Mouse (Mus musculus) liver, embryonic 14.5 days (tissue): Measurements from ENCODE around the gene Exoc4. TPM values are rescaled to one million over a fixed set of nuclear protein-coding genes. Genes with fewer than 3 reads are reported as not detected.

Experiments used
- ATAC-seq: fragments of 200-750 bp; cut with Nextera tagmentation; 2 replicates; pipeline ENCODE4 v1.8.0; 2017; ENCODE audit warnings: moderate number of reproducible peaks, mild to moderate bottlenecking, moderate library complexity; ENCODE audit not compliant: insufficient read depth
- DNase-seq, 3 experiments: peaks; one replicate each; pipeline ENCODE4 v3.0.0-alpha.2; 2012 to 2013; ENCODE audit warnings: low read depth in 3 of 3, low spot score in 3 of 3
- H3K27ac ChIP-seq: fragments of 300-500 bp; sonication (generic); 2 replicates; pipeline ENCODE4 v1.5.1; 2014; ENCODE audit warnings: moderate library complexity, mild to moderate bottlenecking, control low read depth, inconsistent platforms
- H3K27me3 ChIP-seq: fragments of 300-500 bp; sonication (generic); 2 replicates; pipeline ENCODE4 v1.6.1; 2014; ENCODE audit warnings: mild to moderate bottlenecking, low read length, moderate library complexity; ENCODE audit not compliant: control insufficient read depth, insufficient read depth
- H3K36me3 ChIP-seq: fragments of 300-500 bp; sonication (generic); replicated peaks from 2 replicates; pipeline ENCODE4 v1.6.1; 2014; ENCODE audit warnings: low read depth; ENCODE audit not compliant: control insufficient read depth, insufficient read depth
- H3K4me1 ChIP-seq, 2 experiments: fragments of 200-500 bp in 1 of 2; fragments of 300-500 bp in 1 of 2; sonication (generic) in 1 of 2; replicated peaks; 2 replicates each; pipeline ENCODE4 v1.6.1; 2012 to 2014; ENCODE audit warnings: antibody characterized with exemption in 1 of 2, inconsistent platforms in 1 of 2, low read length in 1 of 2; ENCODE audit not compliant: control insufficient read depth in 2 of 2, insufficient read depth in 2 of 2
- H3K4me2 ChIP-seq: fragments of 300-500 bp; sonication (generic); 2 replicates; pipeline ENCODE4 v1.6.1; 2014; ENCODE audit warnings: low read depth, mild to moderate bottlenecking, control low read depth, moderate library complexity
- H3K4me3 ChIP-seq, 2 experiments: fragments of 200-500 bp in 1 of 2; fragments of 300-500 bp in 1 of 2; sonication (generic) in 1 of 2; 2 replicates each; pipeline ENCODE4 v1.5.1; 2012 to 2014; ENCODE audit warnings: low read depth in 2 of 2, low read length in 2 of 2, mild to moderate bottlenecking in 2 of 2, control low read depth in 1 of 2, inconsistent platforms in 1 of 2, moderate library complexity in 1 of 2; ENCODE audit not compliant: insufficient read depth in 1 of 2
- H3K9ac ChIP-seq: fragments of 300-500 bp; sonication (generic); replicated peaks from 2 replicates; pipeline ENCODE4 v1.6.1; 2014; ENCODE audit warnings: mild to moderate bottlenecking, control low read depth, moderate library complexity
- H3K9me3 ChIP-seq: fragments of 300-500 bp; sonication (generic); 2 replicates; pipeline ENCODE4 v1.6.1; 2016; ENCODE audit warnings: low read length, mixed read lengths; ENCODE audit not compliant: control insufficient read depth
- CTCF ChIP-seq: IDR thresholded peaks from 2 replicates; pipeline ENCODE4 v1.5.1; 2016; ENCODE audit warnings: antibody characterized with exemption, low read depth, control low read depth
- EP300 ChIP-seq: IDR thresholded peaks from 2 replicates; pipeline ENCODE4 v1.6.1; 2016; ENCODE audit warnings: antibody characterized with exemption, low read depth
- WGBS: fragments of 180-500 bp; shearing (Covaris S2); extraction: QIAGEN DNeasy Blood & Tissue Kit; methylation state at CpG from one replicate; pipeline ENCODE4 v1.1.7; 2014; ENCODE audit not compliant: insufficient replicate concordance; 5-methylcytosine and 5-hydroxymethylcytosine counted together
- polyA plus RNA-seq, 2 experiments: library from polyadenylated mRNA; depleted of rRNA in 1 of 2; stranded (reverse) in 1 of 2; unstranded in 1 of 2; fragments of >200 nt; fragmentation: Nextera tagmentation in 1 of 2; extraction: Ambion mirVana in 1 of 2; gene quantifications; 2 replicates each; pipeline versions ENCODE4 v1.2.1 to v1.2.3; 2012 to 2014

Gene Exoc4
- polyA plus RNA-seq, 2 experiments = 4.9 to 7.0 TPM

DNA sequence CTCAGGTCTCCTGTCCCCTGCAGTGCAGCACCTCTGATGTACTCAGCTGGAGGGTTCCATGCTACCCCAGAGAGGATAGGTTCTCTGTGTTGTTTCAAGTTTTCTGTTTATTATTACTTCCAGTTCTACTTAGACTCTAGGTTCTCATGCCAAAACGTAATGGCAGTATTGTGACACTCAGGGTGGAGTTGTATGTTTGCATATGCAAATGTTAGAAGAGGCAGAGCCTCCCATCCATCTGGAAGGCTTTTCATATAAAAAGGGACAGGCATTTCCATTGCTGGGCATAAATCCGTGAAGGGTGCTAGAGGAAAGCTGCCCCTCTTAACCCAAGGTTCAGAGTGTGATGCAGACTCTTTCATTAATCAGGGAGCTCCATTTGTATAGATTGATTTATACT, 205.5 kb downstream of the Exoc4 start:
- no peak for DNase-seq
- Histone ChIP-seq H3K27ac (no peak overlapping the region), H3K9ac (no peak overlapping the region), H3K4me2 (no peak overlapping the region), H3K4me3 (no peak overlapping the region), H3K27me3 (no peaks in the 10 kb centered on the region), H3K36me3 (no peaks in the 10 kb centered on the region), H3K4me1 (peaks cover 3 to 5% of the 10 kb centered on the region in 2 experiments; a peak in 2 of 4 replicates), H3K9me3 (no peaks in the 10 kb centered on the region)
- TF ChIP-seq EP300 = no peak
- TF ChIP-seq CTCF = no peak
- 49% methylated on average over 2 of the region's 2 CpGs for WGBS
- ATAC-seq = no peak

DNA sequence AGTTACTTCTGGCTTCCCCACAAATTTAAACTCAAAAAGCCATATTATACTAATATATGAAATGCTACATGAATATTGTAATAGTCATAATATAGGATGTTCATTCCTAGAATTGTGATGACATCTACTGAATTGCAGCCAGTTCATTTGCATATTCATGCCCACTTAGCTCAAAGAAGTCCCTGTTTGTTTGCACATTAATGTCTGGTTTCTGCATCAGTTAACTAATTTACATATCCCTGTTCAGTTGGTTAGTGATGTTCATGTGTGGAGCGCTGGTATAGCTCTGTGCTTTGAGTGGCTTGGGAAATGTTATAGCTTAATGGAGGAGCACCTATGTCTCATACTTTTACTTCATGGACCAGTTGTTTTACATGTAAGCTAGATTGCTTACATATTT, 206.4 kb downstream of the Exoc4 start:
- H3K36me3 ChIP-seq = no peaks in the 10 kb centered on the region

DNA sequence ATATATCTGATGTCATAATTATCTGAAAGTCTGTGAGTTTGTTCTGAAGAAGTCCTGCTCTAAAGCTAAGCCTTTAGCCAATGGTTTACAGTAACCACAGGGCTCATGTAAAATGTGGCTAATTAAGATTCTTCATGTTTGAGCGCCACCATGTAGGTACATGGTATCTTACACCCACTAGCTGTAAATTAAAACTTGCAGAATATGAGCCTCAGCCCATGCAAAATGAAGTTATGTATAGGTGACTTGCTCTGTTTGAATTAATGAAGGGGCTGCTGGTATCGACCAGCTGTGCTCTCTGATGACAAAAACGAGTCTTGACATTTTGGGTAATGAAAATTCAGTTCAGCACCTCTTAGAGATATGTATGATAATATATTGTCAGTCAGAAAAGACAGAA, 216.0 kb downstream of the Exoc4 start:
- Histone ChIP-seq H3K4me3 (no peak overlapping the region), H3K9me3 (no peaks in the 10 kb centered on the region), H3K27ac (no peak overlapping the region), H3K27me3 (no peaks in the 10 kb centered on the region), H3K4me2 (no peak overlapping the region), H3K9ac (no peak overlapping the region), H3K4me1 (peaks cover 11 to 15% of the 10 kb centered on the region in 2 experiments), H3K36me3 (no peaks in the 10 kb centered on the region)
- 71% methylated on average over 3 of the region's 3 CpGs for whole genome bisulfite sequencing
- no peak for TF ChIP-seq CTCF
- TF ChIP-seq EP300 = no peak
- no peak for ATAC-seq
- DNase-seq = no peak

More for the DNA sequence above, 206.4 kb downstream of the Exoc4 start:
- TF ChIP-seq CTCF (no peak), EP300 (no peak)
- Histone ChIP-seq H3K4me1 (peaks cover 3 to 5% of the 10 kb centered on the region in 2 experiments; a peak in 2 of 4 replicates), H3K27me3 (no peaks in the 10 kb centered on the region), H3K9me3 (no peaks in the 10 kb centered on the region), H3K9ac (no peak overlapping the region), H3K4me3 (no peak overlapping the region), H3K27ac (no peak overlapping the region), H3K4me2 (no peak overlapping the region)
- no peak for ATAC-seq
- no peak for DNase-seq
- 70% methylated on average over 1 of the region's 1 CpGs for WGBS

DNA sequence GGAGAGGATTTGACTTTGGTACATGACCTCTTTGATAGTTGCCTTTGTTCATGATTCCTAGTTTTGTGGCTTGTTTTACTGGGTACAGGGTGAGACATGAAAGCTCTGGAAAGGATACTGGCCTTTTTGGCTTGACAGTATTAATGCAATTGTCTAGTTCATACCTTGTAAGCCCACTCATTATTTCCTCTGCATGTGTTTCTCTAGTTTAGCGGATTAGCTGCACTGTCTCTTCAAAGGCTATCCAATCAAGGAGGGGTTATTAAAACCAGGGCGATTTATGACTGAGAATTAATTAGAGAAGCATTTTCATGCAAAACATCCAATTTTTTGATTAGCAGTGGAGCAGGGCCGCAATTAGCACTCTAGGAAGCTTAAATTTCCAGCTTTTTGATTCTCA, 216.5 kb downstream of the Exoc4 start:
- no peak overlapping the region for H3K9ac ChIP-seq
- peaks cover 11 to 15% of the 10 kb centered on the region in 2 experiments for H3K4me1 ChIP-seq
- ATAC-seq (no peak), DNase-seq (no peak)
- TF ChIP-seq EP300 (no peak), CTCF (no peak)
- WGBS = 79% methylated on average over 3 of the region's 3 CpGs
- H3K27me3 ChIP-seq = no peaks in the 10 kb centered on the region
- no peak overlapping the region for H3K4me3 ChIP-seq
- no peak overlapping the region for H3K4me2 ChIP-seq
- H3K27ac ChIP-seq = no peak overlapping the region
- H3K9me3 ChIP-seq = no peaks in the 10 kb centered on the region
- H3K36me3 ChIP-seq = no peaks in the 10 kb centered on the region

DNA sequence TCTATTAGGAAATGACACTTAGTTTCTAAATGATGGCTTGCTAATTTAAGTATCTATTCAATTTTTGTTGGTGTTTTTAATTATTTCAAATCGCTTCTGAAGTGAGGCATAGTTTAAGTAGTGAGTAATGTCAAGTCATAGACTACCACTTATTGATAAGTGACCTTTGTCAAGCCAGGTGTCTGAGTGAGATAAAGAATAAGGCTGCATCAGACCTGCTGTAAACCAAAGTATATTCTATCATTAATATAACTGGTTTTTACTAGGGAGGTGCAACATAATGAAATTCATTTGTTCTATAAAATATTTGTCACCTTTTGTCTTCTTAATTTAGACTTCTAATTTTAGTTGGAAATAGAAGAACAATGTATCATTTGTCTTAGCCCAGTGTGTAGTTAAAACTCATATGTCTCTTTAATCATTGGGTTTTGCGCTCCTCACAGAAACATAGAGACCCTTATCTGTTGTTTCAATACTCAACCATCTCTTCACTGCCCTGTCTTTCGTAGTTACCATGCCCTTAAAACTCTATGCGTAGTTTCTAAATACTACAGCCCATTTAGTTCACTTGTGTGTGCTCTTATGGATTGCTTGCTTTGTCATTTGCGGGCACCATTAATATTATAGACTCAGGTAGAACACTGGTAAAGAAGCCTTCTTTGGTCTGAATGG, 217.4 kb downstream of the Exoc4 start:
- H3K4me2 ChIP-seq = peak overlapping the region; percentile 54
- H3K4me1 ChIP-seq = peaks cover 11 to 15% of the 10 kb centered on the region in 2 experiments
- H3K27me3 ChIP-seq = no peaks in the 10 kb centered on the region
- H3K4me3 ChIP-seq = no peak overlapping the region
- no peaks in the 10 kb centered on the region for H3K9me3 ChIP-seq
- no peak overlapping the region; the same call in 1 of the 2 replicates for H3K9ac ChIP-seq
- H3K36me3 ChIP-seq = no peaks in the 10 kb centered on the region
- H3K27ac ChIP-seq = peak overlapping the region; percentile 73
- TF ChIP-seq CTCF = no peak
- peak; percentile 82 for TF ChIP-seq EP300
- peak; percentile 59 to 65 (median 63) for DNase-seq
- 33% methylated on average over 5 of the region's 5 CpGs for WGBS
- peak; percentile 96 for ATAC-seq
